Mouse (Mus musculus) kidney, embryonic 15.5 days (tissue): ENCODE measurements around the gene H2-T3. TPM values are rescaled to one million over a fixed set of nuclear protein-coding genes. Genes with fewer than 3 reads are reported as not detected.
A peak's percentile ranks its signal among the peaks of the same experiment; 100 is the strongest.
"Not testable (repeated sequence)": the region's sequence is repeated elsewhere in the genome, so short reads cannot be mapped to it uniquely, and the experiment has no call there.

ENCODE experiments used
- ATAC-seq: fragments of 200-750 bp; cut with Nextera tagmentation; replicated peaks from 2 replicates; pipeline ENCODE4 v1.8.0; 2017; ENCODE audit warnings: moderate TSS enrichment; ENCODE audit not compliant: low FRiP score
- H3K27ac ChIP-seq: fragments of 300-500 bp; sonication (generic); 2 replicates; pipeline ENCODE4 v1.5.1; 2015; ENCODE audit warnings: mild to moderate bottlenecking, inconsistent platforms
- H3K27me3 ChIP-seq: fragments of 300-500 bp; sonication (generic); 2 replicates; pipeline ENCODE4 v1.6.1; 2015; ENCODE audit warnings: inconsistent platforms
- H3K36me3 ChIP-seq: fragments of 300-500 bp; sonication (generic); 2 replicates; pipeline ENCODE4 v1.6.1; 2015; ENCODE audit warnings: inconsistent platforms
- H3K4me1 ChIP-seq: fragments of 300-500 bp; sonication (generic); 2 replicates; pipeline ENCODE4 v1.6.1; 2015; ENCODE audit warnings: inconsistent platforms
- H3K4me2 ChIP-seq: fragments of 300-500 bp; sonication (generic); 2 replicates; pipeline ENCODE4 v1.6.1; 2015; ENCODE audit warnings: moderate library complexity, mild to moderate bottlenecking, inconsistent platforms
- H3K4me3 ChIP-seq: fragments of 300-500 bp; sonication (generic); replicated peaks from 2 replicates; pipeline ENCODE4 v1.5.1; 2015; ENCODE audit warnings: mild to moderate bottlenecking, inconsistent platforms
- H3K9ac ChIP-seq: fragments of 300-500 bp; sonication (generic); 2 replicates; pipeline ENCODE4 v1.6.1; 2015; ENCODE audit warnings: mild to moderate bottlenecking, inconsistent platforms
- H3K9me3 ChIP-seq: fragments of 300-500 bp; sonication (generic); replicated peaks from 2 replicates; pipeline ENCODE4 v1.6.1; 2016; ENCODE audit warnings: inconsistent platforms
- WGBS: fragments of 180-500 bp; shearing (Covaris S2); methylation state at CpG from one replicate; pipeline ENCODE4 v1.1.7; 2015; ENCODE audit warnings: mixed read lengths; 5-methylcytosine and 5-hydroxymethylcytosine counted together
- polyA plus RNA-seq: library from polyadenylated mRNA; unstranded; fragments of >200 nt; fragmentation: Nextera tagmentation; extraction: Ambion mirVana; gene quantifications from 2 replicates; pipeline ENCODE4 v1.2.1, GENCODE M21; 2015

Gene H2-T3
- polyA plus RNA-seq, 1 experiment from 2014 or later, result not detected

- Histone ChIP-seq H3K36me3 (no peaks in the 10 kb centered on the region), H3K4me1 (peaks cover 12% of the 10 kb centered on the region), H3K27me3 (peaks cover 95% of the 10 kb centered on the region), H3K9me3 (no peaks in the 10 kb centered on the region), H3K27ac (no peak overlapping the region), H3K4me2 (peak overlapping the region; percentile 67), H3K9ac (0 out of 2 replicates have a peak overlapping the region, but pooled peaks have one; percentile 17), H3K4me3 (peak overlapping the region; percentile 41)
- under 1% methylated on average over 32 of the region's 41 CpGs for WGBS
- ATAC-seq, result no peak
Observed at GRCm38 (mm10) chr17:36205862-36206261, 15.8 kb upstream of the H2-T3 start.

GRCm38 (mm10) chr17:36205456-36205855, 15.4 kb upstream of the H2-T3 start:
- H3K36me3 ChIP-seq, result no peaks in the 10 kb centered on the region
- no peaks in the 10 kb centered on the region for H3K9me3 ChIP-seq
- peaks cover 12% of the 10 kb centered on the region for H3K4me1 ChIP-seq
- WGBS, result under 1% methylated on average over 15 of the region's 15 CpGs
- H3K27ac ChIP-seq, result no peak overlapping the region
- H3K27me3 ChIP-seq, result peaks cover 91% of the 10 kb centered on the region
- no peak for ATAC-seq
- H3K4me2 ChIP-seq, result peak overlapping the region; percentile 67
- H3K4me3 ChIP-seq, result peak overlapping the region; percentile 41
- H3K9ac ChIP-seq, result no peak overlapping the region

- ATAC-seq, result no peak
- H3K4me2 ChIP-seq, result no peak overlapping the region
- H3K9me3 ChIP-seq, result no peaks in the 10 kb centered on the region
- no peak overlapping the region for H3K27ac ChIP-seq
- WGBS, result 88% methylated on average over 2 of the region's 2 CpGs
- H3K4me3 ChIP-seq, result no peak overlapping the region
- no peak overlapping the region for H3K9ac ChIP-seq
- peaks cover 12% of the 10 kb centered on the region for H3K4me1 ChIP-seq
- H3K27me3 ChIP-seq, result peaks cover 85% of the 10 kb centered on the region
- H3K36me3 ChIP-seq, result no peaks in the 10 kb centered on the region
Observed at GRCm38 (mm10) chr17:36201851-36202250, 11.8 kb upstream of the H2-T3 start.

- peaks cover 76% of the 10 kb centered on the region for H3K27me3 ChIP-seq
- ATAC-seq, result no peak
- H3K36me3 ChIP-seq, result no peaks in the 10 kb centered on the region
- H3K9me3 ChIP-seq, result no peaks in the 10 kb centered on the region
- no peak overlapping the region for H3K27ac ChIP-seq
- H3K4me3 ChIP-seq, result no peak overlapping the region
- H3K4me2 ChIP-seq, result no peak overlapping the region
- no peak overlapping the region for H3K9ac ChIP-seq
- no peaks in the 10 kb centered on the region for H3K4me1 ChIP-seq
- whole genome bisulfite sequencing, result 8% methylated on average over 5 of the region's 5 CpGs
Observed at GRCm38 (mm10) chr17:36198317-36198716, 8.2 kb upstream of the H2-T3 start.

GRCm38 (mm10) chr17:36194471-36194870, 4.4 kb upstream of the H2-T3 start:
- no peaks in the 10 kb centered on the region for H3K9me3 ChIP-seq
- no peaks in the 10 kb centered on the region for H3K4me1 ChIP-seq
- no peak overlapping the region for H3K9ac ChIP-seq
- H3K4me2 ChIP-seq, result no peak overlapping the region
- H3K27me3 ChIP-seq, result peaks cover 81% of the 10 kb centered on the region
- no peaks in the 10 kb centered on the region for H3K36me3 ChIP-seq
- H3K27ac ChIP-seq, result no peak overlapping the region
- H3K4me3 ChIP-seq, result no peak overlapping the region
- 85% methylated on average over 6 of the region's 6 CpGs for WGBS
- ATAC-seq, result no peak

- 29% methylated on average over 8 of the region's 8 CpGs for WGBS
- H3K4me1 ChIP-seq, result no peaks in the 10 kb centered on the region
- H3K4me2 ChIP-seq, result no peak overlapping the region
- H3K9ac ChIP-seq, result no peak overlapping the region
- peak; percentile 40; the same call in 1 of the 2 replicates for ATAC-seq
- no peak overlapping the region for H3K27ac ChIP-seq
- no peaks in the 10 kb centered on the region for H3K36me3 ChIP-seq
- H3K4me3 ChIP-seq, result no peak overlapping the region
- no peaks in the 10 kb centered on the region for H3K9me3 ChIP-seq
- peaks cover 84% of the 10 kb centered on the region for H3K27me3 ChIP-seq
Observed at GRCm38 (mm10) chr17:36193546-36194141, 3.6 kb upstream of the H2-T3 start.

DNA sequence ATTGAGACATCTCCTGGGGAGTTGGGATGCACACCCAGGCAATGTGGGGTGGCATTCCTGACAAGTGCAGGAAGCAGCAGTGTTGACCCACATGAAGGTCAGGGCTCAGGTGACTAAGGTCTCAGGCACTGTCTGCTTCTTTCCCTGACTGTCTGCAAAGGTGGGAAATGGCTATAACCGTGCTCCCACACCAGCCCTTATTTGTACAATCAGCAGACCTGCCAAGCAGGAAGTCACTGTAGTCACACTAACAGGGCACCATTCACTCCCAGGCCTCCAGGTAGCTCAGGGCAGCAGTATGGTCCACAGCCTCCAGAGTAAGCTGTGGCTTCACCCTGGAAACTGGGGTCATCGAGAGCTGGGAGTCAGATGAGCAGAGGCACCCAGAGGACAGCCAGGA, 2.3 kb upstream of the H2-T3 start:
- H3K4me1 ChIP-seq, result no peaks in the 10 kb centered on the region
- no peak overlapping the region for H3K27ac ChIP-seq
- H3K4me3 ChIP-seq, result no peak overlapping the region
- H3K36me3 ChIP-seq, result no peaks in the 10 kb centered on the region
- 70% methylated on average over 2 of the region's 2 CpGs for WGBS
- peaks cover 82% of the 10 kb centered on the region for H3K27me3 ChIP-seq
- H3K9me3 ChIP-seq, result no peaks in the 10 kb centered on the region
- H3K4me2 ChIP-seq, result no peak overlapping the region
- H3K9ac ChIP-seq, result no peak overlapping the region
- no peak for ATAC-seq

GRCm38 (mm10) chr17:36189491-36190168, 457 bp downstream of the H2-T3 start:
- H3K9ac ChIP-seq, result no peak overlapping the region
- H3K27ac ChIP-seq, result no peak overlapping the region
- no peak overlapping the region for H3K4me2 ChIP-seq
- no peaks in the 10 kb centered on the region for H3K4me1 ChIP-seq
- H3K27me3 ChIP-seq, result peaks cover 85% of the 10 kb centered on the region
- no peak overlapping the region for H3K4me3 ChIP-seq
- 35% methylated on average over 18 of the region's 18 CpGs for WGBS
- no peaks in the 10 kb centered on the region for H3K9me3 ChIP-seq
- no peak for ATAC-seq
- no peaks in the 10 kb centered on the region for H3K36me3 ChIP-seq

- Histone ChIP-seq H3K9ac (no peak overlapping the region), H3K4me1 (no peaks in the 10 kb centered on the region), H3K4me2 (no peak overlapping the region), H3K27ac (no peak overlapping the region), H3K27me3 (peaks cover 85% of the 10 kb centered on the region), H3K4me3 (no peak overlapping the region), H3K36me3 (no peaks in the 10 kb centered on the region), H3K9me3 (no peaks in the 10 kb centered on the region)
- ATAC-seq, result no peak
- 47% methylated on average over 3 of the region's 3 CpGs for WGBS
Observed at GRCm38 (mm10) chr17:36187540-36187939, 2.5 kb downstream of the H2-T3 start.

DNA sequence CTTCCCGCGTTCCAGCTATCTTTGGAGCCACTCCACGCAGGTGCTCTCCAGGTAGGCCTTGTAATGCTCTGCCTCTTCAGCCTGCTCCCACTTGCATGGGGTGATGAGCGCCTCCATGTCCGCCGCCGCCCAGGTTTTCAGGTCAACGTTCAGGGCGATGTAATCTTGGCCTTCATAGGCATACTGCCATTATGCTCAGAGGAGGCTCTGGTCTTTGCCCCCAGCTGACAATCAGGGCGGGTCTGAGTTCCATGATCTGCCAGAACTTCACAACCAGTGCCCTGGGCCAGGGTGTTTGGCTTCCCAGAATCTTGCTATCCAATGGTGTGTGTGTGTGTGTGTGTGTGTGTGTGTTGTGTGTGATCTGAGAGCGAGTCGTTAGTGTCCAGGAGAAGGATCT, 7.9 kb downstream of the H2-T3 start:
- Histone ChIP-seq H3K4me3 (no peak overlapping the region), H3K27ac (no peak overlapping the region), H3K36me3 (no peaks in the 10 kb centered on the region), H3K9ac (no peak overlapping the region), H3K27me3 (peaks cover 72% of the 10 kb centered on the region), H3K4me2 (no peak overlapping the region), H3K9me3 (no peaks in the 10 kb centered on the region), H3K4me1 (no peaks in the 10 kb centered on the region)
- 80% methylated on average over 12 of the region's 12 CpGs for WGBS
- ATAC-seq, result no peak

DNA sequence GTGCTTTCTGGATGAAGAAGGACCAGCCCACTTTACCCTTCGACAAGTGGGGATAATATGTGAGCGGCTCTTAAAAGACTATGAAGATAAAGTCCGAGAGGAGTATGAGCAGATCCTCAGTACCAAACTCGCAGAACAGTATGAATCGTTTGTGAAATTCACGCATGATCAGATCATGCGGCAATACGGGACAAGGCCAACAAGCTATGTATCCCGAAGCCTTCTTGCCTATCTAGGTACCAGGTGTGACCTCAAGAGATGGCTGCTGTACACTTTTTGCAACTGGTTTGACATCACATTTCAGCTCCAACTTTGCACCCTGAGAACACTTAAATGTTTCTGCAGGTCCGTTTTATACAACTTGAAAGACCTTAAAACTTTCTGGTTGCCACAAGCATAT, 10.6 kb downstream of the H2-T3 start:
- WGBS, result 10% methylated on average over 10 of the region's 10 CpGs
- H3K4me3 ChIP-seq, result peak overlapping the region; percentile 42
- peaks cover 49% of the 10 kb centered on the region for H3K27me3 ChIP-seq
- H3K36me3 ChIP-seq, H3K27ac ChIP-seq, H3K9ac ChIP-seq, ATAC-seq, H3K9me3 ChIP-seq, H3K4me1 ChIP-seq: not testable (repeated sequence)
- peak overlapping the region; percentile 73 for H3K4me2 ChIP-seq

- not testable (repeated sequence) for H3K36me3 ChIP-seq, H3K9me3 ChIP-seq, H3K27ac ChIP-seq, H3K9ac ChIP-seq, H3K4me1 ChIP-seq
- Histone ChIP-seq H3K4me3 (peak overlapping the region; percentile 42), H3K4me2 (peak overlapping the region; percentile 73), H3K27me3 (peaks cover 47% of the 10 kb centered on the region)
- peak; percentile 73 for ATAC-seq
- under 1% methylated on average over 40 of the region's 40 CpGs for WGBS
Observed at GRCm38 (mm10) chr17:36178938-36179337, 11.1 kb downstream of the H2-T3 start.
